Mouse (Mus musculus): ENCODE measurements around the gene Gpkow. TPM values are rescaled to one million over a fixed set of nuclear protein-coding genes. Genes with fewer than 3 reads are reported as not detected.

The Gpkow gene
- 17.1 TPM for polyA plus RNA-seq (2012; fragmentation: generic; extraction: Trizol)

GRCm38 (mm10) chrX:7696954-7697381, at the start of gene Gpkow:
Gpkow (plus strand) TSS chrX:7697131.
- H3K27me3 ChIP-seq (ENCODE audit: control insufficient read depth, insufficient read depth, insufficient read length): no peaks in the 10 kb centered on the region
- no peaks in the 10 kb centered on the region for H3K36me3 ChIP-seq (ENCODE audit: control insufficient read depth, insufficient read depth)
- peaks cover 16% of the 10 kb centered on the region for H3K79me2 ChIP-seq (ENCODE audit: control insufficient read depth, insufficient read depth)
- H3K4me2 ChIP-seq (ENCODE audit: low read depth): peak within 1 kb of the TSS; percentile 77
- TF ChIP-seq REST (IDR thresholded peaks at IDR 0.05; ENCODE audit: insufficient read depth, insufficient read length) (no peak), POLR2AphosphoS2 (IDR thresholded peaks at IDR 0.05; ENCODE audit: insufficient read length, low read depth) (peak; percentile 22), USF1 (IDR thresholded peaks at IDR 0.05; ENCODE audit: low read depth) (no peak), MYOD1 (IDR thresholded peaks at IDR 0.05; ENCODE audit: control insufficient read depth in 1 of 3, insufficient read length in 2 of 3, low read depth in 2 of 3) (no peak), E2F4 (IDR thresholded peaks at IDR 0.05; ENCODE audit: insufficient read depth) (no peak), MYOG (IDR thresholded peaks at IDR 0.05; ENCODE audit: control insufficient read depth in 1 of 3, insufficient read depth in 1 of 3, insufficient read length in 2 of 3, low read depth in 2 of 3) (no peak), SRF (IDR thresholded peaks at IDR 0.05; ENCODE audit: control insufficient read depth, insufficient read length, low read depth) (no peak), CEBPB (IDR thresholded peaks at IDR 0.05; ENCODE audit: insufficient read depth, poor library complexity, severe bottlenecking) (no peak), MAX (IDR thresholded peaks at IDR 0.05; ENCODE audit: low read depth) (no peak), TCF12 (IDR thresholded peaks at IDR 0.05; ENCODE audit: insufficient read depth, poor library complexity, severe bottlenecking) (no peak), POLR2A (IDR thresholded peaks at IDR 0.05; ENCODE audit: insufficient read length, low read depth) (peak; percentile 65), TCF3 (IDR thresholded peaks at IDR 0.05; ENCODE audit: insufficient read length, low read depth) (no peak)
- H3K4me3 ChIP-seq: peak within 1 kb of the TSS; percentile 61
- no peak within 1 kb of the TSS for H3ac ChIP-seq (ENCODE audit: control insufficient read depth, insufficient read length)

GRCm38 (mm10) chrX:7648671-7649304, 48.1 kb upstream of the Gpkow start:
- H3K4me2 ChIP-seq (ENCODE audit: low read depth): peak overlapping the region; percentile 72
- peak; percentile 66 for TF ChIP-seq POLR2A (IDR thresholded peaks at IDR 0.05; ENCODE audit: insufficient read length, low read depth)
- TF ChIP-seq CEBPB (IDR thresholded peaks at IDR 0.05; ENCODE audit: insufficient read depth, poor library complexity, severe bottlenecking): no peak
- no peak for TF ChIP-seq MAX (IDR thresholded peaks at IDR 0.05; ENCODE audit: low read depth)
- TF ChIP-seq POLR2AphosphoS2 (IDR thresholded peaks at IDR 0.05; ENCODE audit: insufficient read length, low read depth): peak; percentile 25
- TF ChIP-seq TCF3 (IDR thresholded peaks at IDR 0.05; ENCODE audit: insufficient read length, low read depth): no peak
- H3K79me2 ChIP-seq (ENCODE audit: control insufficient read depth, insufficient read depth): no peaks in the 10 kb centered on the region
- H3ac ChIP-seq (ENCODE audit: control insufficient read depth, insufficient read length): no peak overlapping the region
- no peaks in the 10 kb centered on the region for H3K36me3 ChIP-seq (ENCODE audit: control insufficient read depth, insufficient read depth)
- H3K27me3 ChIP-seq (ENCODE audit: control insufficient read depth, insufficient read depth, insufficient read length): no peaks in the 10 kb centered on the region
- H3K4me3 ChIP-seq: peak overlapping the region; percentile 26

- Histone ChIP-seq H3ac (ENCODE audit: control insufficient read depth, insufficient read length) (no peak within 1 kb of the TSS), H3K4me3 (peak within 1 kb of the TSS; percentile 22), H3K36me3 (ENCODE audit: control insufficient read depth, insufficient read depth) (no peaks in the 10 kb centered on the region), H3K79me2 (ENCODE audit: control insufficient read depth, insufficient read depth) (no peaks in the 10 kb centered on the region), H3K27me3 (ENCODE audit: control insufficient read depth, insufficient read depth, insufficient read length) (no peaks in the 10 kb centered on the region), H3K4me2 (ENCODE audit: low read depth) (peak within 1 kb of the TSS; percentile 75)
- TF ChIP-seq REST (IDR thresholded peaks at IDR 0.05; ENCODE audit: insufficient read depth, insufficient read length) (no peak), POLR2A (IDR thresholded peaks at IDR 0.05; ENCODE audit: insufficient read length, low read depth) (peak; percentile 62), POLR2AphosphoS2 (IDR thresholded peaks at IDR 0.05; ENCODE audit: insufficient read length, low read depth) (peak; percentile 20), MAX (IDR thresholded peaks at IDR 0.05; ENCODE audit: low read depth) (no peak)
Measured at GRCm38 (mm10) chrX:7657221-7657639, 39.7 kb upstream of the Gpkow start, which contains the start of gene Prickle3. Prickle3 (plus strand) TSS chrX:7657260.

- Histone ChIP-seq H3K4me3 (peak overlapping the region; percentile 22), H3ac (ENCODE audit: control insufficient read depth, insufficient read length) (no peak overlapping the region), H3K79me2 (ENCODE audit: control insufficient read depth, insufficient read depth) (no peaks in the 10 kb centered on the region), H3K27me3 (ENCODE audit: control insufficient read depth, insufficient read depth, insufficient read length) (no peaks in the 10 kb centered on the region), H3K4me2 (ENCODE audit: low read depth) (peak overlapping the region; percentile 75), H3K36me3 (ENCODE audit: control insufficient read depth, insufficient read depth) (no peaks in the 10 kb centered on the region)
- TF ChIP-seq MAX (IDR thresholded peaks at IDR 0.05; ENCODE audit: low read depth) (no peak), POLR2A (IDR thresholded peaks at IDR 0.05; ENCODE audit: insufficient read length, low read depth) (no peak), POLR2AphosphoS2 (IDR thresholded peaks at IDR 0.05; ENCODE audit: insufficient read length, low read depth) (no peak), CEBPB (IDR thresholded peaks at IDR 0.05; ENCODE audit: insufficient read depth, poor library complexity, severe bottlenecking) (no peak), REST (IDR thresholded peaks at IDR 0.05; ENCODE audit: insufficient read depth, insufficient read length) (no peak), SRF (IDR thresholded peaks at IDR 0.05; ENCODE audit: control insufficient read depth, insufficient read length, low read depth) (no peak), USF1 (IDR thresholded peaks at IDR 0.05; ENCODE audit: low read depth) (no peak), E2F4 (IDR thresholded peaks at IDR 0.05; ENCODE audit: insufficient read depth) (no peak), MYOD1 (IDR thresholded peaks at IDR 0.05; ENCODE audit: control insufficient read depth in 1 of 3, insufficient read length in 2 of 3, low read depth in 2 of 3) (no peak), TCF12 (IDR thresholded peaks at IDR 0.05; ENCODE audit: insufficient read depth, poor library complexity, severe bottlenecking) (no peak), TCF3 (IDR thresholded peaks at IDR 0.05; ENCODE audit: insufficient read length, low read depth) (no peak), MYOG (IDR thresholded peaks at IDR 0.05; ENCODE audit: control insufficient read depth in 1 of 3, insufficient read depth in 1 of 3, insufficient read length in 2 of 3, low read depth in 2 of 3) (no peak)
Measured at GRCm38 (mm10) chrX:7658031-7658784, 38.7 kb upstream of the Gpkow start.
